Mouse (Mus musculus) bone marrow macrophage, adult 2 months (primary cell): ENCODE data around the gene Ap5z1.

Source experiments
- CTCF ChIP-seq: IDR thresholded peaks from 2 replicates; pipeline ENCODE4 v1.5.1; 2012; ENCODE audit warnings: low read depth, mild to moderate bottlenecking, low read length, moderate library complexity
- POLR2A ChIP-seq: IDR thresholded peaks from 2 replicates; pipeline ENCODE4 v1.6.1; 2012; ENCODE audit warnings: mild to moderate bottlenecking, low read depth, low read length, borderline replicate concordance

GRCm38 (mm10) chr5:142448076-142448475, 15.7 kb upstream of the Ap5z1 start:
- TF ChIP-seq CTCF (peak; percentile 70), POLR2A (no peak)
